Mouse (Mus musculus) thymus, postnatal 25 days (tissue): ENCODE results near the gene Dnajc7.

Source experiments
- DNase-seq: peaks from one replicate; pipeline ENCODE4 v3.0.0; 2022

Gene Dnajc7

GRCm38 (mm10) chr11:100579116-100579799, 40.7 kb downstream of the Dnajc7 start:
- no peak for DNase-seq

- DNase-seq: no peak
Observed at GRCm38 (mm10) chr11:100577852-100578599, 41.9 kb downstream of the Dnajc7 start.

- DNase-seq: no peak
Observed at GRCm38 (mm10) chr11:100576256-100576655, 43.7 kb downstream of the Dnajc7 start.

GRCm38 (mm10) chr11:100575484-100575855, 44.5 kb downstream of the Dnajc7 start:
- DNase-seq: no peak

GRCm38 (mm10) chr11:100574708-100575483, 45.1 kb downstream of the Dnajc7 start, which contains the start of gene Cnp:
Cnp (plus strand) TSS chr11:100574904.
- DNase-seq: peak; percentile 92

- DNase-seq: no peak
Observed at GRCm38 (mm10) chr11:100574188-100574587, 45.8 kb downstream of the Dnajc7 start.

- no peak for DNase-seq
Observed at GRCm38 (mm10) chr11:100571202-100571567, 48.8 kb downstream of the Dnajc7 start.

- DNase-seq: peak; percentile 75
Observed at GRCm38 (mm10) chr11:100570430-100571201, 49.4 kb downstream of the Dnajc7 start.

GRCm38 (mm10) chr11:100569789-100570188, 50.2 kb downstream of the Dnajc7 start:
- DNase-seq: no peak

- DNase-seq: no peak
Observed at GRCm38 (mm10) chr11:100568692-100569091, 51.3 kb downstream of the Dnajc7 start.

- DNase-seq: no peak
Observed at GRCm38 (mm10) chr11:100567815-100568245, 52.1 kb downstream of the Dnajc7 start.

GRCm38 (mm10) chr11:100567229-100567628, 52.7 kb downstream of the Dnajc7 start:
- no peak for DNase-seq

- no peak for DNase-seq
Observed at GRCm38 (mm10) chr11:100564703-100565102, 55.3 kb downstream of the Dnajc7 start.

GRCm38 (mm10) chr11:100564297-100564696, 55.7 kb downstream of the Dnajc7 start:
- no peak for DNase-seq

- DNase-seq: no peak
Observed at GRCm38 (mm10) chr11:100561748-100562147, 58.2 kb downstream of the Dnajc7 start.

GRCm38 (mm10) chr11:100559476-100559875, 60.5 kb downstream of the Dnajc7 start:
- DNase-seq: no peak

GRCm38 (mm10) chr11:100557563-100557962, 62.4 kb downstream of the Dnajc7 start:
- DNase-seq: no peak

GRCm38 (mm10) chr11:100555583-100555982, 64.4 kb downstream of the Dnajc7 start:
- peak; percentile 71 for DNase-seq

- no peak for DNase-seq
Observed at GRCm38 (mm10) chr11:100552842-100553241, 67.1 kb downstream of the Dnajc7 start.

GRCm38 (mm10) chr11:100550101-100550500, 69.9 kb downstream of the Dnajc7 start:
- no peak for DNase-seq

GRCm38 (mm10) chr11:100549466-100549865, 70.5 kb downstream of the Dnajc7 start:
- no peak for DNase-seq

- DNase-seq: no peak
Observed at GRCm38 (mm10) chr11:100548141-100548540, 71.8 kb downstream of the Dnajc7 start.

- DNase-seq: no peak
Observed at GRCm38 (mm10) chr11:100546955-100547354, 73.0 kb downstream of the Dnajc7 start.
